Mouse (Mus musculus): Measurements from ENCODE around the gene D630023F18Rik. TPM values are rescaled to one million over a fixed set of nuclear protein-coding genes. Genes with fewer than 3 reads are reported as not detected.

Gene D630023F18Rik
- polyA plus RNA-seq, 1 experiment from 2014 or later = 0.45 TPM

- 74% methylated on average over 3 of the region's 3 CpGs for WGBS
- H3K9ac ChIP-seq (replicated peaks; ENCODE audit: low read length) = no peak overlapping the region
- no peaks in the 10 kb centered on the region for H3K36me3 ChIP-seq (replicated peaks; ENCODE audit: control insufficient read depth, insufficient read depth, low read depth, low read length)
- H3K4me3 ChIP-seq (ENCODE audit: low read depth, low read length) = no peak overlapping the region
- ATAC-seq (replicated peaks; ENCODE audit: insufficient number of reproducible peaks, low FRiP score, low TSS enrichment, low read depth) (no peak), DNase-seq (ENCODE audit: low spot score) (no peak)
- no peaks in the 10 kb centered on the region for H3K4me1 ChIP-seq (ENCODE audit: control insufficient read depth, insufficient read depth, low read length)
- H3K4me2 ChIP-seq (ENCODE audit: low read depth, low read length) = no peak overlapping the region
- H3K27ac ChIP-seq (replicated peaks; ENCODE audit: low read depth, low read length) = no peak overlapping the region
- H3K27me3 ChIP-seq (ENCODE audit: control insufficient read depth, insufficient read depth, low read length) = no peaks in the 10 kb centered on the region
- H3K9me3 ChIP-seq (replicated peaks; ENCODE audit: control insufficient read depth, low read length) = no peaks in the 10 kb centered on the region
Observed at GRCm38 (mm10) chr1:65147971-65148370, 25.0 kb upstream of the D630023F18Rik start.

DNA sequence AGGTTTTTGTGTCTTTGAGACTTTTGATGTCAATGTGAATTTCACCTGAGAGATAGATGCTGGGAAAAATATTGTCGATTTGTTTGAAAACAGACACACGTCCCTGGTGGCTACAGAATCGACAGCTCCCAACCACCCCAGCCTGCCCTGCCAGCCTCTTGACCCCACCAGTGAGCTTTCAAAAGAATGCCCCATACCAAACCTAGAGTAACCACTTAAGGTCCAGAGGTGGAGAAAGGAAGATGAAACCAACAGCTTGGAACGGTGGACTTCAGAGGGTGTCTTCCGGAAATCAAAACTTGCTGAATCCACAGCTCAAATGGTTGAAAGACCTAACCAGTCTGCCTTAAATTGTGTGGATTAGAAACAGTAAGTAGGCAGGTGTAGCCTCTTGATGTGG, 24.3 kb upstream of the D630023F18Rik start:
- no peaks in the 10 kb centered on the region for H3K36me3 ChIP-seq (replicated peaks; ENCODE audit: control insufficient read depth, insufficient read depth, low read depth, low read length)
- no peaks in the 10 kb centered on the region for H3K9me3 ChIP-seq (replicated peaks; ENCODE audit: control insufficient read depth, low read length)
- no peak overlapping the region for H3K4me2 ChIP-seq (ENCODE audit: low read depth, low read length)
- H3K27ac ChIP-seq (replicated peaks; ENCODE audit: low read depth, low read length) = no peak overlapping the region
- WGBS = 87% methylated on average over 5 of the region's 5 CpGs
- H3K9ac ChIP-seq (replicated peaks; ENCODE audit: low read length) = no peak overlapping the region
- H3K4me3 ChIP-seq (ENCODE audit: low read depth, low read length) = no peak overlapping the region
- no peak for DNase-seq (ENCODE audit: low spot score)
- H3K27me3 ChIP-seq (ENCODE audit: control insufficient read depth, insufficient read depth, low read length) = no peaks in the 10 kb centered on the region
- H3K4me1 ChIP-seq (ENCODE audit: control insufficient read depth, insufficient read depth, low read length) = no peaks in the 10 kb centered on the region
- ATAC-seq (replicated peaks; ENCODE audit: insufficient number of reproducible peaks, low FRiP score, low TSS enrichment, low read depth) = no peak

DNA sequence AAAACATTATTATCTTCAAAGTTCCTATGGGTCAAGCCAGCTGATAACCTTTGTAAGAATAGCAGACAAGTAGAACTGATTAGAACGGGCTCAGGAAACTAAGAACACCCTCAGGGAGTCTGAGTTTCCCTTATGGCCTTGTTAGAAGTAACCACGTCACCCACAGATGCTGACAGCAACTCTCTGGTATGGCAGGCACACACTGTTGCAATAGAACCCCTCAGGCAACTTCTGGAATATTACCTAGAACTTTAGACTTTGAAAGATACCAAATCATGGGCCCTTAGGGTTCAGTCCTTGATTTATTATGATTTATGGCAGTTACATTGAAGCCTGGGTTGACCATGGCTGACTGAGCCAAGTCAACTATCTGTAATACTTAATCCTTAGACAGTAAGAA, 23.6 kb upstream of the D630023F18Rik start:
- Histone ChIP-seq H3K4me3 (ENCODE audit: low read depth, low read length) (no peak overlapping the region), H3K36me3 (replicated peaks; ENCODE audit: control insufficient read depth, insufficient read depth, low read depth, low read length) (no peaks in the 10 kb centered on the region), H3K9ac (replicated peaks; ENCODE audit: low read length) (no peak overlapping the region), H3K4me1 (ENCODE audit: control insufficient read depth, insufficient read depth, low read length) (no peaks in the 10 kb centered on the region), H3K27me3 (ENCODE audit: control insufficient read depth, insufficient read depth, low read length) (no peaks in the 10 kb centered on the region), H3K4me2 (ENCODE audit: low read depth, low read length) (no peak overlapping the region), H3K27ac (replicated peaks; ENCODE audit: low read depth, low read length) (no peak overlapping the region), H3K9me3 (replicated peaks; ENCODE audit: control insufficient read depth, low read length) (no peaks in the 10 kb centered on the region)
- DNase-seq (ENCODE audit: low spot score) (no peak), ATAC-seq (replicated peaks; ENCODE audit: insufficient number of reproducible peaks, low FRiP score, low TSS enrichment, low read depth) (no peak)
- WGBS = 42% methylated on average over 2 of the region's 2 CpGs

GRCm38 (mm10) chr1:65144783-65145182, 21.8 kb upstream of the D630023F18Rik start:
- no peak for DNase-seq (ENCODE audit: low spot score)
- Histone ChIP-seq H3K36me3 (replicated peaks; ENCODE audit: control insufficient read depth, insufficient read depth, low read depth, low read length) (no peaks in the 10 kb centered on the region), H3K9ac (replicated peaks; ENCODE audit: low read length) (no peak overlapping the region), H3K27ac (replicated peaks; ENCODE audit: low read depth, low read length) (no peak overlapping the region), H3K4me1 (ENCODE audit: control insufficient read depth, insufficient read depth, low read length) (no peaks in the 10 kb centered on the region), H3K9me3 (replicated peaks; ENCODE audit: control insufficient read depth, low read length) (no peaks in the 10 kb centered on the region), H3K4me2 (ENCODE audit: low read depth, low read length) (no peak overlapping the region), H3K27me3 (ENCODE audit: control insufficient read depth, insufficient read depth, low read length) (no peaks in the 10 kb centered on the region), H3K4me3 (ENCODE audit: low read depth, low read length) (no peak overlapping the region)
- 76% methylated on average over 2 of the region's 2 CpGs for WGBS
- no peak for ATAC-seq (replicated peaks; ENCODE audit: insufficient number of reproducible peaks, low FRiP score, low TSS enrichment, low read depth)

DNA sequence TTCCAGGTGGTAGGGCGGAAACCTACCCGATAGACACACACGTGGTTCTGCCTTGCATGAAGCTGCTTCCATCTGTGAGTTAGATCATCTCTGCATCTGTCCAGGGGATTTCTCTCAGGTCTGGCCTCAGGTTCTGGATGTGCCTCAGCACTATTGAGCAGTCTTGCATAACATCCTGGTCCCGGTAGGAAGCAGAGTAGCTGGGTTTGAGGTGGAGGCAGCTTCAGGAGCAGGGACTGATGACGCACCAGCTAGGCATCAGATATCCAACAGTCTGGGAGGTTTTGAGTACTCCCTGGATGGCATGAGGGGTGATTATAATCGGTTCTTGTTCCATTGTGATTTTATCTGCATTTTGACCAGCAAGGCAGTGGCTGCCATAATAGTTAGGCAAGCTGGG, 14.5 kb upstream of the D630023F18Rik start:
- ATAC-seq (replicated peaks; ENCODE audit: insufficient number of reproducible peaks, low FRiP score, low TSS enrichment, low read depth) (no peak), DNase-seq (ENCODE audit: low spot score) (no peak)
- Histone ChIP-seq H3K9ac (replicated peaks; ENCODE audit: low read length) (no peak overlapping the region), H3K9me3 (replicated peaks; ENCODE audit: control insufficient read depth, low read length) (no peaks in the 10 kb centered on the region), H3K27ac (replicated peaks; ENCODE audit: low read depth, low read length) (no peak overlapping the region), H3K27me3 (ENCODE audit: control insufficient read depth, insufficient read depth, low read length) (no peaks in the 10 kb centered on the region), H3K4me2 (ENCODE audit: low read depth, low read length) (no peak overlapping the region), H3K4me3 (ENCODE audit: low read depth, low read length) (no peak overlapping the region), H3K36me3 (replicated peaks; ENCODE audit: control insufficient read depth, insufficient read depth, low read depth, low read length) (no peaks in the 10 kb centered on the region), H3K4me1 (ENCODE audit: control insufficient read depth, insufficient read depth, low read length) (no peaks in the 10 kb centered on the region)
- 85% methylated on average over 6 of the region's 6 CpGs for WGBS

- Histone ChIP-seq H3K9ac (replicated peaks; ENCODE audit: low read length) (no peak overlapping the region), H3K9me3 (replicated peaks; ENCODE audit: control insufficient read depth, low read length) (no peaks in the 10 kb centered on the region), H3K4me2 (ENCODE audit: low read depth, low read length) (no peak overlapping the region), H3K36me3 (replicated peaks; ENCODE audit: control insufficient read depth, insufficient read depth, low read depth, low read length) (no peaks in the 10 kb centered on the region), H3K4me1 (ENCODE audit: control insufficient read depth, insufficient read depth, low read length) (no peaks in the 10 kb centered on the region), H3K4me3 (ENCODE audit: low read depth, low read length) (no peak overlapping the region), H3K27ac (replicated peaks; ENCODE audit: low read depth, low read length) (no peak overlapping the region), H3K27me3 (ENCODE audit: control insufficient read depth, insufficient read depth, low read length) (no peaks in the 10 kb centered on the region)
- WGBS = 83% methylated on average over 1 of the region's 1 CpGs
- ATAC-seq (replicated peaks; ENCODE audit: insufficient number of reproducible peaks, low FRiP score, low TSS enrichment, low read depth) (no peak), DNase-seq (ENCODE audit: low spot score) (no peak)
Observed at GRCm38 (mm10) chr1:65132833-65133232, 9.8 kb upstream of the D630023F18Rik start.

- 90% methylated on average over 1 of the region's 1 CpGs for WGBS
- Histone ChIP-seq H3K27me3 (ENCODE audit: control insufficient read depth, insufficient read depth, low read length) (no peaks in the 10 kb centered on the region), H3K9me3 (replicated peaks; ENCODE audit: control insufficient read depth, low read length) (no peaks in the 10 kb centered on the region), H3K36me3 (replicated peaks; ENCODE audit: control insufficient read depth, insufficient read depth, low read depth, low read length) (no peaks in the 10 kb centered on the region), H3K4me2 (ENCODE audit: low read depth, low read length) (no peak overlapping the region), H3K9ac (replicated peaks; ENCODE audit: low read length) (no peak overlapping the region), H3K27ac (replicated peaks; ENCODE audit: low read depth, low read length) (no peak overlapping the region), H3K4me3 (ENCODE audit: low read depth, low read length) (no peak overlapping the region), H3K4me1 (ENCODE audit: control insufficient read depth, insufficient read depth, low read length) (no peaks in the 10 kb centered on the region)
- ATAC-seq (replicated peaks; ENCODE audit: insufficient number of reproducible peaks, low FRiP score, low TSS enrichment, low read depth) (no peak), DNase-seq (ENCODE audit: low spot score) (no peak)
Observed at GRCm38 (mm10) chr1:65131671-65132070, 8.7 kb upstream of the D630023F18Rik start.

- Histone ChIP-seq H3K9me3 (replicated peaks; ENCODE audit: control insufficient read depth, low read length) (no peaks in the 10 kb centered on the region), H3K4me3 (ENCODE audit: low read depth, low read length) (no peak overlapping the region), H3K27me3 (ENCODE audit: control insufficient read depth, insufficient read depth, low read length) (no peaks in the 10 kb centered on the region), H3K4me2 (ENCODE audit: low read depth, low read length) (no peak overlapping the region), H3K4me1 (ENCODE audit: control insufficient read depth, insufficient read depth, low read length) (no peaks in the 10 kb centered on the region), H3K27ac (replicated peaks; ENCODE audit: low read depth, low read length) (no peak overlapping the region), H3K36me3 (replicated peaks; ENCODE audit: control insufficient read depth, insufficient read depth, low read depth, low read length) (no peaks in the 10 kb centered on the region), H3K9ac (replicated peaks; ENCODE audit: low read length) (no peak overlapping the region)
- ATAC-seq (replicated peaks; ENCODE audit: insufficient number of reproducible peaks, low FRiP score, low TSS enrichment, low read depth) (no peak), DNase-seq (ENCODE audit: low spot score) (no peak)
- 82% methylated on average over 3 of the region's 3 CpGs for WGBS
Observed at GRCm38 (mm10) chr1:65130226-65130625, 7.2 kb upstream of the D630023F18Rik start.

All from embryonic facial prominence, embryonic 11.5 days (tissue).